Mouse (Mus musculus) myocyte (in vitro differentiated cells): ENCODE measurements around the gene Scrt2. TPM values are rescaled to one million over a fixed set of nuclear protein-coding genes. Genes with fewer than 3 reads are reported as not detected.
"Not testable (repeated sequence)": the region's sequence is repeated elsewhere in the genome, so short reads cannot be mapped to it uniquely, and the experiment has no call there.

Experiments
- H3K27me3 ChIP-seq: one replicate; pipeline ENCODE4 v1.6.1; 2011; ENCODE audit not compliant: control insufficient read depth, insufficient read depth, insufficient read length
- H3K36me3 ChIP-seq: one replicate; pipeline ENCODE4 v1.6.1; 2011; ENCODE audit not compliant: control insufficient read depth, insufficient read depth
- H3K4me2 ChIP-seq: one replicate; pipeline ENCODE4 v1.6.1; 2011; ENCODE audit warnings: low read depth, control low read depth
- H3K4me3 ChIP-seq: one replicate; pipeline ENCODE4 v1.5.1; 2011; ENCODE audit warnings: mild to moderate bottlenecking, control low read depth, moderate library complexity
- H3K79me2 ChIP-seq: one replicate; pipeline ENCODE4 v1.6.1; 2011; ENCODE audit not compliant: control insufficient read depth, insufficient read depth
- H3ac ChIP-seq: one replicate; pipeline ENCODE4 v1.6.1; 2011; ENCODE audit not compliant: control insufficient read depth, insufficient read length
- CEBPB ChIP-seq: IDR thresholded peaks from 2 replicates; pipeline ENCODE4 v1.6.1; 2011; ENCODE audit warnings: mild to moderate bottlenecking, moderate library complexity; ENCODE audit not compliant: poor library complexity, insufficient read depth, severe bottlenecking
- E2F4 ChIP-seq: IDR thresholded peaks from one replicate; pipeline ENCODE4 v1.6.1; 2011; ENCODE audit warnings: mild to moderate bottlenecking, control low read depth, moderate library complexity; ENCODE audit not compliant: insufficient read depth
- MAX ChIP-seq: IDR thresholded peaks from one replicate; pipeline ENCODE4 v1.6.1; 2011; ENCODE audit warnings: low read depth, mild to moderate bottlenecking, control low read depth
- MYOD1 ChIP-seq, 3 experiments: IDR thresholded peaks; one replicate each; pipeline ENCODE4 v1.6.1; 2011; ENCODE audit warnings: control low read depth in 2 of 3, low read depth in 2 of 3, mild to moderate bottlenecking in 2 of 3, moderate library complexity in 1 of 3; ENCODE audit not compliant: insufficient read length in 2 of 3, control insufficient read depth in 1 of 3
- MYOG ChIP-seq, 3 experiments: IDR thresholded peaks; one replicate each; pipeline ENCODE4 v1.6.1; 2011; ENCODE audit warnings: control low read depth in 2 of 3, low read depth in 2 of 3, mild to moderate bottlenecking in 2 of 3; ENCODE audit not compliant: insufficient read length in 2 of 3, control insufficient read depth in 1 of 3, insufficient read depth in 1 of 3
- POLR2A ChIP-seq: IDR thresholded peaks from one replicate; pipeline ENCODE4 v1.6.1; 2011; ENCODE audit warnings: low read depth, mild to moderate bottlenecking, control low read depth, moderate library complexity; ENCODE audit not compliant: insufficient read length
- POLR2AphosphoS2 ChIP-seq: IDR thresholded peaks from one replicate; pipeline ENCODE4 v1.6.1; 2011; ENCODE audit warnings: low read depth, control low read depth; ENCODE audit not compliant: insufficient read length
- REST ChIP-seq: IDR thresholded peaks from one replicate; pipeline ENCODE4 v1.6.1; 2011; ENCODE audit warnings: mild to moderate bottlenecking, control low read depth, moderate library complexity; ENCODE audit not compliant: insufficient read depth, insufficient read length
- SRF ChIP-seq: IDR thresholded peaks from one replicate; pipeline ENCODE4 v1.6.1; 2011; ENCODE audit warnings: low read depth; ENCODE audit not compliant: control insufficient read depth, insufficient read length
- TCF12 ChIP-seq: IDR thresholded peaks from one replicate; pipeline ENCODE4 v1.6.1; 2011; ENCODE audit warnings: mild to moderate bottlenecking, control low read depth; ENCODE audit not compliant: poor library complexity, insufficient read depth, severe bottlenecking
- TCF3 ChIP-seq: IDR thresholded peaks from one replicate; pipeline ENCODE4 v1.6.1; 2011; ENCODE audit warnings: low read depth, control low read depth; ENCODE audit not compliant: insufficient read length
- USF1 ChIP-seq: IDR thresholded peaks from one replicate; pipeline ENCODE4 v1.6.1; 2011; ENCODE audit warnings: low read depth, mild to moderate bottlenecking, control low read depth, moderate library complexity
- polyA plus RNA-seq: library from polyadenylated mRNA; unstranded; fragments of >200 nt; fragmentation: generic; extraction: Trizol; gene quantifications from one replicate; pipeline ENCODE4 v1.2.1, GENCODE M21; 2012; ENCODE audit warnings: missing spikeins

Gene Scrt2
- polyA plus RNA-seq, 1 experiment = not detected

DNA sequence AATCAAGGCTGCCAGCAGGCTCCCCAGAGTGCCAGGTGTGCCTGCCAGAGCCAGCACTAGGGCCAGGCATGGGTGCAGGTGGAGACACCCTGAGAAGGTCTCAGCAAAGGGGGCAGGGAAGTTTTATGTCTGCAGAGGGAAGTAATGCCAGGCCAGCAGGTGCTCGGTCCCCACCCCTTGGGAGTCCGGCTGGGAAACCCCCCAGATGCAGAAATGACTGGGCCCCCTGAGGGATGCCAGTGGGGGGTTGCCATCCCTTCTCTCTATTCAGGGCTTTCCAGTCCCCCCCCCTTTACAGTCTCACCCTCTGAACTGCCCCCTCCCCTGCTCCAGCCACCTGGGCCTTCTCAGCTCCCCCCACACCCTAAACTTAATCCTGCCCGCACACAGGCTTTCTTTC, 29.3 kb upstream of the Scrt2 start:
- no peaks in the 10 kb centered on the region for H3K36me3 ChIP-seq
- no peak overlapping the region for H3K4me3 ChIP-seq
- TF ChIP-seq TCF3 (no peak), POLR2A (no peak), TCF12 (no peak)
- H3K27me3 ChIP-seq = peaks cover 85% of the 10 kb centered on the region
- no peak overlapping the region for H3ac ChIP-seq
- no peaks in the 10 kb centered on the region for H3K79me2 ChIP-seq
- no peak overlapping the region for H3K4me2 ChIP-seq

DNA sequence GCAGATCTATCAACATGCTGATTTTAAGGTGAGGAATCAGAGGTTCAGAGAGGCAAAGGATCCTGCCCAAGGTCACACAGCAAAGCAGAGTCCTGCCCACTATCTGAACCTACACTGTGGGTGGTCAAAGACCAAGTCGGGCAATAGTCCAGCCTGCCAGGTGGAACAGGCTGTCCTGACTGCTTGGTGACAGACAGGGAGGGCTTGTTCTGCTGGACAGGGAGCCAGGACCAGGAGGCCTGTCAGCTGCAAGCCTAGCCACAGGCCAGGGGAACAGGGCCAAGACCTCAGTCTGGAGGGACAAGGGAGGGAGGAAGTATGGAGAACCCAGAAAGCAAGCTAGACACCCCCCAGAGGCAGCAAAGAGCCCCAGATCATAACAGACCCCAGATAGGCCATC, 25.9 kb upstream of the Scrt2 start:
- H3ac ChIP-seq = no peak overlapping the region
- no peak overlapping the region for H3K4me2 ChIP-seq
- H3K27me3 ChIP-seq = peaks cover 68% of the 10 kb centered on the region
- H3K36me3 ChIP-seq = no peaks in the 10 kb centered on the region
- no peak overlapping the region for H3K4me3 ChIP-seq
- TF ChIP-seq POLR2AphosphoS2 (no peak), POLR2A (no peak), TCF12 (no peak), MAX (no peak), CEBPB (no peak), E2F4 (no peak), SRF (no peak), USF1 (no peak), MYOD1 (IDR thresholded peaks at IDR 0.05; ENCODE audit: control insufficient read depth in 1 of 3, insufficient read length in 2 of 3, low read depth in 2 of 3) (no peak), TCF3 (no peak), REST (no peak), MYOG (IDR thresholded peaks at IDR 0.05; ENCODE audit: control insufficient read depth in 1 of 3, insufficient read depth in 1 of 3, insufficient read length in 2 of 3, low read depth in 2 of 3) (no peak)
- H3K79me2 ChIP-seq = no peaks in the 10 kb centered on the region

DNA sequence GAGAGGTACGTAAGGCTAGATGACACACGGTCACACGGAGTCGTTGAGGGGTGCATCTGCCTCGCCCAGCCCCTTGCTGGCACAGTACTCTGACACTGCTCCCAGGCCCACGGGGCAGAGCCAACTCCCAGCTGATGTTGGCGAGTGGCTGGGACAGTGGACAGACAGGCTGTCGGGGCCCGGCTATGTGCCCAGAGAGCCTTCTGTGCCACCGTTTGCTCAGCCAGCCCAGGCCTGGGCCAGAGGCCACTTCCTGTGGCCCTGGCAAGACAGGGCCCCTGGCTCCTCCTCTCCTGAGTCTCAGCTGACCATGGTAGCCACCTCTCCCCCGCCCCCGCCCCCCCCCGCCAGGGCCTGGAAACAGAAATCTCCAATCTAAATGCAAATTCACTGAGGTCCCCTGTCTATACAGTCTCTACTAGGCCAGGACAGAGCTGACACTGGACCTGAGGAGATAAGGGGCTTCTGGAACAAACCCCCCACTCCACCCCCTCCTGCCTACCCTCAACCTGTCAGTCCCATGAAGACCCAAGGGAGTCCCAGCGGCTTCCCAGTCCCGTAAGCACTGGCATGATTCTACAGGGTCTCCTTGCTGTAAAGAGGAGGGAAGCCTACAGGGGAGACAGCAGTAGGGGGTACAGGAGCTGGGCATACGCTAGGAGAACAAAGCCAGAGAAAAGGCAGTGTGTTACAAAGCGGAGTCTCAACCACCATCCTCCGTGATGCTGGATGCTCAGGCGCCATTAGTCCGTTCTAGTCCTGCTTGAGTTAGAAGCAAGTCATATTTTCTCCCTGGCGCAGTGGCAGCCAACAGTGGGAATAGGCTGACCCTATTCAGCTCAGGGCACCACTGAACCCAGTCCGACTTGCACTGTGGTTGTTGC, 24.7 kb upstream of the Scrt2 start:
- no peaks in the 10 kb centered on the region for H3K79me2 ChIP-seq
- no peak overlapping the region for H3K4me2 ChIP-seq
- no peak overlapping the region for H3K4me3 ChIP-seq
- H3K27me3 ChIP-seq = peaks cover 68% of the 10 kb centered on the region
- H3ac ChIP-seq = no peak overlapping the region
- TF ChIP-seq TCF3 (no peak), TCF12 (no peak), E2F4 (no peak), MAX (no peak), POLR2AphosphoS2 (no peak), USF1 (no peak), REST (no peak), MYOG (IDR thresholded peaks at IDR 0.05; ENCODE audit: control insufficient read depth in 1 of 3, insufficient read depth in 1 of 3, insufficient read length in 2 of 3, low read depth in 2 of 3) (no peak), CEBPB (no peak), MYOD1 (IDR thresholded peaks at IDR 0.05; ENCODE audit: control insufficient read depth in 1 of 3, insufficient read length in 2 of 3, low read depth in 2 of 3) (no peak), SRF (no peak), POLR2A (no peak)
- H3K36me3 ChIP-seq = no peaks in the 10 kb centered on the region

DNA sequence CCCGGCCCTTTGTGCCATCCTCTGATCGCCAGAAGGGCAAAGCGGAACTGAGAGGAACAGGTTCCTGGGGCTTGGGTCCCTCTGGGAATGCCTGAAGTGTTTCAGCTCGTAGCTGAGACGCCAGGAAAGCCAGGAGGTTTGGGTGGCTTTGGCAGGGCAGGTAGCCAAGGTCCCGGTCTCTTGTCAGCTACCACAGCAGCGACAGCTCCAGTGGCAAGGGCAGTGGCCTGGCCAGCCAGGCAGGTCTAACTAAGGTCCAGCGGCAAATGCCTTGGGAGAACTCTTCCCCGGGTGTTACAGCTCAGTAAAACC, 24.1 kb upstream of the Scrt2 start:
- no peaks in the 10 kb centered on the region for H3K36me3 ChIP-seq
- H3K79me2 ChIP-seq = no peaks in the 10 kb centered on the region
- no peak overlapping the region for H3ac ChIP-seq
- peaks cover 68% of the 10 kb centered on the region for H3K27me3 ChIP-seq
- TF ChIP-seq SRF (no peak), TCF3 (no peak), USF1 (no peak), MYOD1 (IDR thresholded peaks at IDR 0.05; ENCODE audit: control insufficient read depth in 1 of 3, insufficient read length in 2 of 3, low read depth in 2 of 3) (no peak)
- no peak overlapping the region for H3K4me3 ChIP-seq
- H3K4me2 ChIP-seq = no peak overlapping the region

DNA sequence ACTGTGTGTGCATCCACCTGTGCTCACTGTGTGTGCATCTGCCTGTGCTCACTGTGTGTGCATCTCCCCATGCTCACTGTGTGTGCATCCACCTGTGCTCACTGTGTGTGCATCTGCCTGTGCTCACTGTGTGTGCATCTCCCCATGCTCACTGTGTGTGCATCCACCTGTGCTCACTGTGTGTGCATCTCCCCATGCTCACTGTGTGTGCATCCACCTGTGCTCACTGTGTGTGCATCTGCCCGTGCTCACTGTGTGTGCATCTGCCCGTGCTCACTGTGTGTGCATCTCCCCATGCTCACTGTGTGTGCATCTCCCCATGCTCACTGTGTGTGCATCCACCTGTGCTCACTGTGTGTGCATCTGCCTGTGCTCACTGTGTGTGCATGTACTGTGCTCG, 18.5 kb upstream of the Scrt2 start:
- H3K4me3 ChIP-seq, H3K36me3 ChIP-seq, H3K79me2 ChIP-seq: not testable (repeated sequence)

More for the DNA sequence above, 18.5 kb upstream of the Scrt2 start:
- H3ac ChIP-seq, H3K4me2 ChIP-seq: not testable (repeated sequence)
- H3K27me3 ChIP-seq = peaks cover 26% of the 10 kb centered on the region
